Mouse (Mus musculus) hindbrain, postnatal 0 days (tissue): Measurements from ENCODE around the gene Armc12. TPM values are rescaled to one million over a fixed set of nuclear protein-coding genes. Genes with fewer than 3 reads are reported as not detected.

ENCODE experiments used
- ATAC-seq: fragments of 200-750 bp; cut with Nextera tagmentation; 2 replicates; pipeline ENCODE4 v1.8.0; 2017; ENCODE audit warnings: mild to moderate bottlenecking, moderate TSS enrichment, moderate library complexity
- DNase-seq: peaks from one replicate; pipeline ENCODE4 v3.0.0-alpha.2; 2015; ENCODE audit warnings: low spot score
- H3K27ac ChIP-seq: fragments of 300-500 bp; sonication (generic); 2 replicates; pipeline ENCODE4 v1.5.1; 2014; ENCODE audit warnings: mild to moderate bottlenecking
- H3K27me3 ChIP-seq: fragments of 300-500 bp; sonication (generic); 2 replicates; pipeline ENCODE4 v1.6.1; 2014; ENCODE audit warnings: low read length, mixed read lengths; ENCODE audit not compliant: insufficient read depth
- H3K36me3 ChIP-seq: fragments of 300-500 bp; sonication (generic); 2 replicates; pipeline ENCODE4 v1.6.1; 2014; ENCODE audit warnings: low read length, mixed read lengths; ENCODE audit not compliant: insufficient read depth
- H3K4me1 ChIP-seq: fragments of 300-500 bp; sonication (generic); 2 replicates; pipeline ENCODE4 v1.6.1; 2014; ENCODE audit warnings: antibody characterized with exemption, low read length, mixed read lengths; ENCODE audit not compliant: insufficient read depth
- H3K4me2 ChIP-seq: fragments of 300-500 bp; sonication (generic); 2 replicates; pipeline ENCODE4 v1.6.1; 2014; ENCODE audit warnings: low read depth, mild to moderate bottlenecking, low read length, moderate library complexity, mixed read lengths
- H3K4me3 ChIP-seq: fragments of 300-500 bp; sonication (generic); 2 replicates; pipeline ENCODE4 v1.5.1; 2014; ENCODE audit warnings: low read length
- H3K9ac ChIP-seq: fragments of 300-500 bp; sonication (generic); replicated peaks from 2 replicates; pipeline ENCODE4 v1.6.1; 2014; ENCODE audit warnings: mild to moderate bottlenecking, low read length, moderate library complexity, mixed read lengths
- H3K9me3 ChIP-seq: fragments of 300-500 bp; sonication (generic); 2 replicates; pipeline ENCODE4 v1.6.1; 2016; ENCODE audit warnings: low read length, mixed read lengths
- CTCF ChIP-seq: IDR thresholded peaks from 2 replicates; pipeline ENCODE4 v1.5.1; 2016; ENCODE audit warnings: antibody characterized with exemption, control low read depth, low read depth
- WGBS: fragments of 180-500 bp; shearing (Covaris S2); extraction: QIAGEN DNeasy Blood & Tissue Kit; methylation state at CpG from one replicate; pipeline ENCODE4 v1.1.7; 2014; 5-methylcytosine and 5-hydroxymethylcytosine counted together
- polyA plus RNA-seq: library from polyadenylated mRNA; unstranded; fragments of >200 nt; fragmentation: Nextera tagmentation; extraction: Ambion mirVana; gene quantifications from 2 replicates; pipeline ENCODE4 v1.2.1, GENCODE M21; 2015
- total RNA-seq: library from RNA; depleted of rRNA; stranded (reverse); fragments of >200 nt; gene quantifications from 2 replicates; pipeline ENCODE4 v1.2.3, GENCODE M21; 2014

Armc12 gene
- total and polyA plus RNA-seq, 2 experiments from 2014 or later = not detected

GRCm38 (mm10) chr17:28513337-28513736, 17.3 kb upstream of the Armc12 start:
- H3K9me3 ChIP-seq = no peaks in the 10 kb centered on the region
- H3K4me2 ChIP-seq = no peak overlapping the region
- WGBS = 83% methylated on average over 1 of the region's 1 CpGs
- H3K27ac ChIP-seq = 0 out of 2 replicates have a peak overlapping the region, but pooled peaks have one; percentile 36
- H3K4me1 ChIP-seq = peaks cover 17% of the 10 kb centered on the region; the same call in 1 of the 2 replicates
- TF ChIP-seq CTCF = no peak
- no peaks in the 10 kb centered on the region for H3K27me3 ChIP-seq
- H3K9ac ChIP-seq = no peak overlapping the region
- no peaks in the 10 kb centered on the region for H3K36me3 ChIP-seq
- no peak for DNase-seq
- ATAC-seq = no peak
- H3K4me3 ChIP-seq = no peak overlapping the region

GRCm38 (mm10) chr17:28513844-28514243, 16.8 kb upstream of the Armc12 start:
- 64% methylated on average over 7 of the region's 7 CpGs for WGBS
- H3K27ac ChIP-seq = peak overlapping the region; percentile 32
- ATAC-seq = no peak

GRCm38 (mm10) chr17:28514555-28514954, 16.1 kb upstream of the Armc12 start:
- H3K27ac ChIP-seq = no peak overlapping the region
- no peak overlapping the region for H3K9ac ChIP-seq
- no peaks in the 10 kb centered on the region for H3K36me3 ChIP-seq
- no peak for TF ChIP-seq CTCF
- DNase-seq = no peak
- H3K4me1 ChIP-seq = peaks cover 17% of the 10 kb centered on the region; the same call in 1 of the 2 replicates
- H3K9me3 ChIP-seq = no peaks in the 10 kb centered on the region
- no peaks in the 10 kb centered on the region for H3K27me3 ChIP-seq
- ATAC-seq = no peak
- H3K4me3 ChIP-seq = no peak overlapping the region
- no peak overlapping the region for H3K4me2 ChIP-seq
- WGBS = 60% methylated on average over 5 of the region's 5 CpGs

More at GRCm38 (mm10) chr17:28513844-28514243, 16.8 kb upstream of the Armc12 start:
- no peak overlapping the region for H3K9ac ChIP-seq
- DNase-seq = no peak
- TF ChIP-seq CTCF = no peak
- H3K27me3 ChIP-seq = no peaks in the 10 kb centered on the region
- no peaks in the 10 kb centered on the region for H3K36me3 ChIP-seq
- no peaks in the 10 kb centered on the region for H3K9me3 ChIP-seq
- no peak overlapping the region for H3K4me3 ChIP-seq
- H3K4me1 ChIP-seq = peaks cover 17% of the 10 kb centered on the region; the same call in 1 of the 2 replicates
- no peak overlapping the region for H3K4me2 ChIP-seq

GRCm38 (mm10) chr17:28515431-28516341, 14.9 kb upstream of the Armc12 start:
- no peak for DNase-seq
- H3K4me1 ChIP-seq = peaks cover 15% of the 10 kb centered on the region; the same call in 1 of the 2 replicates
- no peak overlapping the region for H3K4me3 ChIP-seq
- no peak for ATAC-seq
- 0 out of 2 replicates have a peak overlapping the region, but pooled peaks have one; percentile 15 for H3K27ac ChIP-seq
- H3K4me2 ChIP-seq = no peak overlapping the region
- WGBS = 63% methylated on average over 10 of the region's 10 CpGs
- H3K9ac ChIP-seq = no peak overlapping the region
- H3K27me3 ChIP-seq = no peaks in the 10 kb centered on the region
- H3K36me3 ChIP-seq = no peaks in the 10 kb centered on the region
- H3K9me3 ChIP-seq = no peaks in the 10 kb centered on the region
- no peak for TF ChIP-seq CTCF

GRCm38 (mm10) chr17:28516881-28517280, 13.7 kb upstream of the Armc12 start:
- Histone ChIP-seq H3K4me2 (peak overlapping the region; percentile 97), H3K9me3 (no peaks in the 10 kb centered on the region), H3K4me1 (peaks cover 11% of the 10 kb centered on the region; the same call in 1 of the 2 replicates), H3K4me3 (no peak overlapping the region; the same call in 1 of the 2 replicates), H3K36me3 (no peaks in the 10 kb centered on the region), H3K27ac (peak overlapping the region; percentile 2; the same call in 1 of the 2 replicates), H3K9ac (no peak overlapping the region), H3K27me3 (no peaks in the 10 kb centered on the region)
- ATAC-seq (no peak), DNase-seq (no peak)
- TF ChIP-seq CTCF = peak; percentile 7; the same call in 1 of the 2 replicates
- WGBS = 72% methylated on average over 4 of the region's 4 CpGs

- WGBS = 2% methylated on average over 16 of the region's 16 CpGs
- ATAC-seq (peak; percentile 43), DNase-seq (peak; percentile 82)
- Histone ChIP-seq H3K4me3 (peak within 1 kb of the TSS; percentile 47), H3K9ac (peak within 1 kb of the TSS; percentile 68), H3K27me3 (no peaks in the 10 kb centered on the region), H3K4me1 (peaks cover 11% of the 10 kb centered on the region; the same call in 1 of the 2 replicates), H3K36me3 (no peaks in the 10 kb centered on the region), H3K9me3 (no peaks in the 10 kb centered on the region), H3K4me2 (peak within 1 kb of the TSS; percentile 97), H3K27ac (peak within 1 kb of the TSS; percentile 77)
- no peak for TF ChIP-seq CTCF
Measured at GRCm38 (mm10) chr17:28517441-28517955, 13.1 kb upstream of the Armc12 start, which contains the start of gene Fkbp5. Fkbp5 (minus strand) TSS chr17:28517527.
